Mouse (Mus musculus) heart, adult 2 months (tissue): ENCODE data around the gene Slc25a36. TPM values are rescaled to one million over a fixed set of nuclear protein-coding genes. Genes with fewer than 3 reads are reported as not detected.

ENCODE experiments used
- DNase-seq, 2 experiments: peaks; one replicate each; pipeline ENCODE4 v3.0.0; 2021
- H3K27ac ChIP-seq: fragments of 200-600 bp; 2 replicates; pipeline ENCODE4 v1.8.1; 2022
- H3K27me3 ChIP-seq: fragments of 200-500 bp; 2 replicates; pipeline ENCODE4 v1.6.1; 2012; ENCODE audit warnings: mild to moderate bottlenecking, low read length, inconsistent platforms, mixed read lengths; ENCODE audit not compliant: control insufficient read depth, insufficient read depth
- H3K36me3 ChIP-seq: fragments of 200-500 bp; 2 replicates; pipeline ENCODE4 v1.6.1; 2012; ENCODE audit warnings: low read length, inconsistent platforms; ENCODE audit not compliant: control insufficient read depth, insufficient read depth
- H3K4me1 ChIP-seq: fragments of 200-500 bp; 2 replicates; pipeline ENCODE4 v1.6.1; 2011; ENCODE audit warnings: low read length; ENCODE audit not compliant: control insufficient read depth, insufficient read depth
- H3K4me3 ChIP-seq: fragments of 200-600 bp; 2 replicates; pipeline ENCODE4 v1.8.1; 2022
- H3K79me2 ChIP-seq: fragments of 200-500 bp; replicated peaks from 2 replicates; pipeline ENCODE4 v1.6.1; 2012; ENCODE audit warnings: mild to moderate bottlenecking, inconsistent platforms, low read length, moderate library complexity, mixed read lengths; ENCODE audit not compliant: control insufficient read depth, insufficient read depth
- H3K9ac ChIP-seq: fragments of 200-500 bp; 2 replicates; pipeline ENCODE4 v1.6.1; 2012; ENCODE audit warnings: low read depth, mild to moderate bottlenecking, control low read depth, inconsistent platforms, low read length, mixed read lengths
- CTCF ChIP-seq: fragments of 200-600 bp; IDR thresholded peaks from 2 replicates; pipeline ENCODE4 v1.8.1; 2022; ENCODE audit warnings: antibody characterized with exemption, mild to moderate bottlenecking, moderate library complexity
- EP300 ChIP-seq: fragments of 200-500 bp; IDR thresholded peaks from 2 replicates; pipeline ENCODE4 v1.6.1; 2011; ENCODE audit warnings: low read depth, low read length, control low read depth; ENCODE audit not compliant: insufficient read depth
- POLR2A ChIP-seq: fragments of 200-500 bp; IDR thresholded peaks from 2 replicates; pipeline ENCODE4 v1.6.1; 2011; ENCODE audit warnings: mild to moderate bottlenecking, low read depth, low read length, control low read depth; ENCODE audit not compliant: insufficient read depth
- WGBS: fragments of 180-500 bp; shearing (Covaris S2); methylation state at CpG from one replicate; pipeline ENCODE4 v1.1.7; 2018; 5-methylcytosine and 5-hydroxymethylcytosine counted together
- intact Hi-C: fragments of 180-260 bp; cut with DNase I; formaldehyde crosslinking; loops from one replicate; pipeline ENCODE4 v1.15.1; 2025
- polyA plus RNA-seq: library from polyadenylated mRNA; depleted of rRNA; stranded (reverse); fragments of >200 nt; gene quantifications from 2 replicates; pipeline ENCODE4 v1.2.3, GENCODE M21; 2012
- total RNA-seq, 2 experiments: library from RNA; stranded (reverse); gene quantifications; 2 replicates each; pipeline ENCODE4 v1.2.3; 2021

The Slc25a36 gene
- total and polyA plus RNA-seq, 3 experiments = 14.1 to 35.1 (median 34.7) TPM

- Histone ChIP-seq H3K4me1 (peaks cover 12% of the 10 kb centered on the region), H3K27ac (no peak overlapping the region), H3K4me3 (no peak overlapping the region), H3K79me2 (peaks cover 7% of the 10 kb centered on the region), H3K9ac (no peak overlapping the region), H3K36me3 (peaks cover 17% of the 10 kb centered on the region), H3K27me3 (no peaks in the 10 kb centered on the region)
- DNase-seq = no peak
- 76% methylated on average over 2 of the region's 2 CpGs for WGBS
- intact Hi-C loops = no loop called here
- TF ChIP-seq EP300 (no peak), CTCF (no peak), POLR2A (no peak)
Observed at GRCm38 (mm10) chr9:97105400-97105985, 5.5 kb downstream of the Slc25a36 start.

GRCm38 (mm10) chr9:97103376-97104061 is 7.4 kb downstream of the Slc25a36 start:
- TF ChIP-seq CTCF (no peak), EP300 (no peak), POLR2A (no peak)
- H3K27me3 ChIP-seq = no peaks in the 10 kb centered on the region
- intact Hi-C loops = no loop called here
- no peak for DNase-seq
- H3K79me2 ChIP-seq = peaks cover 6% of the 10 kb centered on the region
- H3K4me1 ChIP-seq = peaks cover 9% of the 10 kb centered on the region
- WGBS = 86% methylated on average over 2 of the region's 2 CpGs
- peaks cover 10% of the 10 kb centered on the region for H3K36me3 ChIP-seq
- no peak overlapping the region for H3K27ac ChIP-seq
- H3K9ac ChIP-seq = no peak overlapping the region
- H3K4me3 ChIP-seq = no peak overlapping the region

GRCm38 (mm10) chr9:97098985-97099384 is 12.0 kb downstream of the Slc25a36 start:
- intact Hi-C loops = no loop called here
- Histone ChIP-seq H3K79me2 (peaks cover 4% of the 10 kb centered on the region; the same call in 1 of the 2 replicates), H3K4me1 (peaks cover 3% of the 10 kb centered on the region), H3K9ac (no peak overlapping the region), H3K27me3 (no peaks in the 10 kb centered on the region), H3K27ac (no peak overlapping the region), H3K4me3 (no peak overlapping the region), H3K36me3 (peaks cover 8% of the 10 kb centered on the region)
- 66% methylated on average over 4 of the region's 4 CpGs for WGBS
- no peak for TF ChIP-seq POLR2A
- TF ChIP-seq EP300 = no peak
- no peak for TF ChIP-seq CTCF
- no peak for DNase-seq

- Histone ChIP-seq H3K4me1 (no peaks in the 10 kb centered on the region), H3K36me3 (peaks cover 6% of the 10 kb centered on the region), H3K79me2 (no peaks in the 10 kb centered on the region; the same call in 1 of the 2 replicates), H3K9ac (no peak overlapping the region), H3K4me3 (no peak overlapping the region), H3K27me3 (no peaks in the 10 kb centered on the region), H3K27ac (no peak overlapping the region)
- no peak for TF ChIP-seq EP300
- TF ChIP-seq POLR2A = no peak
- no peak for TF ChIP-seq CTCF
- no peak for DNase-seq
- 88% methylated on average over 1 of the region's 1 CpGs for WGBS
- intact Hi-C loops = no loop called here
Observed at GRCm38 (mm10) chr9:97096180-97096579, 14.8 kb downstream of the Slc25a36 start.

- Histone ChIP-seq H3K4me1 (no peaks in the 10 kb centered on the region), H3K79me2 (no peaks in the 10 kb centered on the region), H3K36me3 (peaks cover 4% of the 10 kb centered on the region; the same call in 1 of the 2 replicates), H3K9ac (no peak overlapping the region), H3K4me3 (no peak overlapping the region), H3K27ac (no peak overlapping the region), H3K27me3 (no peaks in the 10 kb centered on the region)
- DNase-seq = no peak
- intact Hi-C loops = no loop called here
- TF ChIP-seq EP300 (no peak), POLR2A (no peak), CTCF (no peak; the same call in 1 of the 2 replicates)
Observed at GRCm38 (mm10) chr9:97087850-97088249, 23.1 kb downstream of the Slc25a36 start.

- H3K9ac ChIP-seq = no peak overlapping the region
- H3K79me2 ChIP-seq = no peaks in the 10 kb centered on the region
- no peak for DNase-seq
- intact Hi-C loops = loop anchor here (5.0 kb wide), 1 partner anchor 238 kb away; no protein-coding TSS in a partner anchor
- no peak overlapping the region for H3K4me3 ChIP-seq
- TF ChIP-seq POLR2A (no peak), EP300 (no peak), CTCF (peak; percentile 39)
- no peaks in the 10 kb centered on the region for H3K4me1 ChIP-seq
- no peaks in the 10 kb centered on the region for H3K27me3 ChIP-seq
- WGBS = 93% methylated on average over 2 of the region's 2 CpGs
- H3K27ac ChIP-seq = no peak overlapping the region
- H3K36me3 ChIP-seq = peaks cover 4% of the 10 kb centered on the region; the same call in 1 of the 2 replicates
Observed at GRCm38 (mm10) chr9:97084628-97085027, 26.3 kb downstream of the Slc25a36 start.
